Mouse (Mus musculus): ENCODE results near the gene Adam12. TPM values are rescaled to one million over a fixed set of nuclear protein-coding genes. Genes with fewer than 3 reads are reported as not detected.

The Adam12 gene
- polyA plus RNA-seq, 1 experiment, result 2.1 TPM

DNA sequence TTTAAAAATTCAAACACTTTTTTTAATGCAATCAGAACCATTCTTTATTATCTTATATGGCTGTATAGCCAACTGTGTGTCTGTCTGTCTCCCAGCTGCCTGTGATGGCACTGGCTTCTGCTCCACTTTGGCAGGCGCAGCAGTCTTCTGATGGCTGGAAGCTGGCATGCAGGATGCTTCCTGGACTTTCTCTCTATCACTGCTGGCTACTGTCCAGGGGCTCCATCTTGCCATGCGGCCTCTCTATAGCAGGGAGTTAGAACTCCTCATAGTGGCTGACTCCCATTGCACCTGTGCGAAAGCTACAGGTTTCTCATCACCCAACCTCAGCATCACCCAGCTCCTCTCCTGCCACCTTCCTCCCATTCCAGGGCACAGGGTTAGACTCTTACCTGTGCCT lies 373.4 kb downstream of the Adam12 start:
- H3K27ac ChIP-seq (ENCODE audit: insufficient read depth, low read length), result no peak overlapping the region
- TF ChIP-seq POLR2A (IDR thresholded peaks at IDR 0.05; ENCODE audit: extremely low read depth, insufficient read depth, low read length) (no peak), CTCF (IDR thresholded peaks at IDR 0.05; ENCODE audit: extremely low read depth, insufficient read depth, low read length) (no peak)
- H3K4me1 ChIP-seq (ENCODE audit: control insufficient read depth, insufficient read depth, low read length), result no peaks in the 10 kb centered on the region
- no peak overlapping the region for H3K4me3 ChIP-seq (ENCODE audit: insufficient read depth, low read length)

DNA sequence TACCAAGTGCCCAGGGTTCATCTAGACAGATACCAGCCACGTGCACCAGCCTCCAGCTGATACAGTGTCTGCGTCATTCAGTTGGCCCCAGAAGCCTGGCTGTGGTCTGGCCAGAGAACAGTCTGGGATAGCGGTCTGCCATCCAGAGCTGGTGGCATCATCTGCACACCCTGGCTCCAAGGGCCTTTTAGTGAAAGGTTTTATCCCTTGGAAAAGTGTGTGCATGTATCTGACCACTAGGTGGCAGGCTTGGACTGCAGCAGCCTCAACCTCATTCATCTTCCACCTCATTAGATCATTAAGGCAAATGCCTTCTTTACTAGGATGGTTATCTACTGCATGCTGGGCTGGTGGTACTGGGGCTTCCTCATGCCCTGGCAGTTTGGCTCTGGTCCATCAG lies 375.7 kb downstream of the Adam12 start:
- no peak overlapping the region for H3K4me3 ChIP-seq (ENCODE audit: insufficient read depth, low read length)
- no peak overlapping the region for H3K27ac ChIP-seq (ENCODE audit: insufficient read depth, low read length)
- no peaks in the 10 kb centered on the region for H3K4me1 ChIP-seq (ENCODE audit: control insufficient read depth, insufficient read depth, low read length)
- TF ChIP-seq CTCF (IDR thresholded peaks at IDR 0.05; ENCODE audit: extremely low read depth, insufficient read depth, low read length), result peak; percentile 99
- TF ChIP-seq POLR2A (IDR thresholded peaks at IDR 0.05; ENCODE audit: extremely low read depth, insufficient read depth, low read length), result no peak

- no peak overlapping the region for H3K4me3 ChIP-seq (ENCODE audit: insufficient read depth, low read length)
- H3K27ac ChIP-seq (ENCODE audit: insufficient read depth, low read length), result no peak overlapping the region
- TF ChIP-seq CTCF (IDR thresholded peaks at IDR 0.05; ENCODE audit: extremely low read depth, insufficient read depth, low read length), result 0 out of 2 replicates have a peak, but pooled peaks have one; percentile 7
- TF ChIP-seq POLR2A (IDR thresholded peaks at IDR 0.05; ENCODE audit: extremely low read depth, insufficient read depth, low read length), result no peak
- H3K4me1 ChIP-seq (ENCODE audit: control insufficient read depth, insufficient read depth, low read length), result no peaks in the 10 kb centered on the region
Measured at GRCm38 (mm10) chr7:133850735-133851134, 381.2 kb downstream of the Adam12 start.

- no peak for TF ChIP-seq POLR2A (IDR thresholded peaks at IDR 0.05; ENCODE audit: extremely low read depth, insufficient read depth, low read length)
- no peak for TF ChIP-seq CTCF (IDR thresholded peaks at IDR 0.05; ENCODE audit: extremely low read depth, insufficient read depth, low read length)
- H3K4me1 ChIP-seq (ENCODE audit: control insufficient read depth, insufficient read depth, low read length), result no peaks in the 10 kb centered on the region
- no peak overlapping the region for H3K4me3 ChIP-seq (ENCODE audit: insufficient read depth, low read length)
- H3K27ac ChIP-seq (ENCODE audit: insufficient read depth, low read length), result no peak overlapping the region
Measured at GRCm38 (mm10) chr7:133848180-133848579, 383.8 kb downstream of the Adam12 start.

DNA sequence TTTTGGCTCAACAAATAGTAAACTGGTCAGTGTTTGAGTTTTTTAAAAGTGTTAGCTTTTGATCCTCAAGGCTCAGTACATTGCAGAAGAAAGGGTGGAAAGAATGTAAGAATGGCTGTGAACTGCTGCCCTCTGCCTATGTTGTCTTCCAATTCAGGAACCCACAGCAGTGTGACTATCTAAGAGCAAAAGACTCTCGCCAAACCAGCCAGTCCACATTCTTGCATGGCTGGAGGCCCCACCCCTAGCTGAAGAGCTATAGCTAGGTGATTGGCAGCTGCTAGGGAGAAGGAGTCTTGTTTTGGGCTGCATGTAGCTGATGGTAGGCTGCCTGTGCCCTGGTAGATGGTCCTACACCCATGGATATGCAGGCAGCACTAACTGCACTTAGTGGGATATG lies 384.8 kb downstream of the Adam12 start:
- no peak for TF ChIP-seq CTCF (IDR thresholded peaks at IDR 0.05; ENCODE audit: extremely low read depth, insufficient read depth, low read length)
- Histone ChIP-seq H3K4me3 (ENCODE audit: insufficient read depth, low read length) (no peak overlapping the region), H3K27ac (ENCODE audit: insufficient read depth, low read length) (no peak overlapping the region), H3K4me1 (ENCODE audit: control insufficient read depth, insufficient read depth, low read length) (no peaks in the 10 kb centered on the region)

GRCm38 (mm10) chr7:133842079-133842478 lies 389.9 kb downstream of the Adam12 start:
- TF ChIP-seq CTCF (IDR thresholded peaks at IDR 0.05; ENCODE audit: extremely low read depth, insufficient read depth, low read length) (no peak), POLR2A (IDR thresholded peaks at IDR 0.05; ENCODE audit: extremely low read depth, insufficient read depth, low read length) (no peak)
- Histone ChIP-seq H3K27ac (ENCODE audit: insufficient read depth, low read length) (no peak overlapping the region), H3K4me3 (ENCODE audit: insufficient read depth, low read length) (no peak overlapping the region), H3K4me1 (ENCODE audit: control insufficient read depth, insufficient read depth, low read length) (no peaks in the 10 kb centered on the region)

DNA sequence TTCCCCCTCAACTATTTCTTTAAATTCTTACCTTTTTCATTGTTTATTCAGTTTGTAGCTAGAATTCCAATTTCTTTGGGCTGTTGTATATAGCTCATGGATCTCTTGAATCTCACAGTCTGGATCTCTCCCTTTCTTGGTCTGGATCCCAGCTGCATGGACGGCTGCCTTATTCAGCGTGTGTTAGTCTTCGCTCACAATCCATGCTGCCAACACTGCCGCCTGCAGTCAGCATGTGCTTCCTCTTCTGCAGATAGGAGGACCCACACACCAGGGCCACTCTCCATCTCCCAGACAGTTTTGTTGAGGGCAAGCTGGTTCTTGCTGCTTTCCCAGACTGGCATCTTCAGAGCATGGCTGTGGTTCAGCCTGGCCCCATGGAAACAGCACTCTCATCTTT lies 392.4 kb downstream of the Adam12 start:
- no peaks in the 10 kb centered on the region for H3K4me1 ChIP-seq (ENCODE audit: control insufficient read depth, insufficient read depth, low read length)
- TF ChIP-seq POLR2A (IDR thresholded peaks at IDR 0.05; ENCODE audit: extremely low read depth, insufficient read depth, low read length) (no peak), CTCF (IDR thresholded peaks at IDR 0.05; ENCODE audit: extremely low read depth, insufficient read depth, low read length) (peak; percentile 42)
- H3K4me3 ChIP-seq (ENCODE audit: insufficient read depth, low read length), result no peak overlapping the region
- no peak overlapping the region for H3K27ac ChIP-seq (ENCODE audit: insufficient read depth, low read length)

Other genes with a start within 250 kb of the Adam12 start
- gene D7Ertd443e, start 153.5 kb upstream of the Adam12 start, polyA plus RNA-seq (2012; rRNA removed), result 3.1 and 4.6 TPM in 2 replicates

All from cortical plate, adult 2 months (tissue).